Mouse (Mus musculus): ENCODE data around the gene Zfp423.
A peak's percentile ranks its signal among the peaks of the same experiment; 100 is the strongest.
"Not testable (repeated sequence)": the region's sequence is repeated elsewhere in the genome, so short reads cannot be mapped to it uniquely, and the experiment has no call there.

Gene Zfp423

GRCm38 (mm10) chr8:87895203-87896041, 64.0 kb downstream of the Zfp423 start:
- DNase-seq = no peak

- no peak for DNase-seq
Measured at GRCm38 (mm10) chr8:87894287-87894686, 65.1 kb downstream of the Zfp423 start.

- no peak for DNase-seq
Measured at GRCm38 (mm10) chr8:87893547-87893946, 65.8 kb downstream of the Zfp423 start.

- no peak for DNase-seq
Measured at GRCm38 (mm10) chr8:87892891-87893290, 66.5 kb downstream of the Zfp423 start.

- DNase-seq = peak; percentile 7
Measured at GRCm38 (mm10) chr8:87891884-87892283, 67.5 kb downstream of the Zfp423 start.

- no peak for DNase-seq
Measured at GRCm38 (mm10) chr8:87887956-87888355, 71.4 kb downstream of the Zfp423 start.

- no peak for DNase-seq
Measured at GRCm38 (mm10) chr8:87881088-87881487, 78.3 kb downstream of the Zfp423 start.

GRCm38 (mm10) chr8:87875852-87876251, 83.5 kb downstream of the Zfp423 start:
- DNase-seq = no peak

DNA sequence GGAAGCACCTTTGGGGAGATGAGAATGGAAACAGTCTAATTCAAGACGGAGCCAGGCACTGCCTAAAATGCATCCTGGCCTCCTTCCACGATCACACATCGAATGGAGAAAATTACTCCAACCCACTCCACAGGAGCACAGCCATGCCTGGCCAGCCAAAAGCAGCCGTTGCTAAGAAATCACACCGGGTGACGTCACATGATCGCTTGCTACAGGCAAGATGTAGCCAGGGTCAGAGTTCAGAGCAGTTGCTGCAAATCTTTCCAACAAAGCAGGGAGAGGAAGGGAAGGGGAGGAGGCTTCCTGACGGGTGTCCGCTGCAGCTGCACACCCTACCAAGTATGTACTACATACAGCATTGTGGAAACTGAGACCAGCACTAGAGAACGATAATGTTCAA, 83.9 kb downstream of the Zfp423 start:
- DNase-seq = peak; percentile 34

DNA sequence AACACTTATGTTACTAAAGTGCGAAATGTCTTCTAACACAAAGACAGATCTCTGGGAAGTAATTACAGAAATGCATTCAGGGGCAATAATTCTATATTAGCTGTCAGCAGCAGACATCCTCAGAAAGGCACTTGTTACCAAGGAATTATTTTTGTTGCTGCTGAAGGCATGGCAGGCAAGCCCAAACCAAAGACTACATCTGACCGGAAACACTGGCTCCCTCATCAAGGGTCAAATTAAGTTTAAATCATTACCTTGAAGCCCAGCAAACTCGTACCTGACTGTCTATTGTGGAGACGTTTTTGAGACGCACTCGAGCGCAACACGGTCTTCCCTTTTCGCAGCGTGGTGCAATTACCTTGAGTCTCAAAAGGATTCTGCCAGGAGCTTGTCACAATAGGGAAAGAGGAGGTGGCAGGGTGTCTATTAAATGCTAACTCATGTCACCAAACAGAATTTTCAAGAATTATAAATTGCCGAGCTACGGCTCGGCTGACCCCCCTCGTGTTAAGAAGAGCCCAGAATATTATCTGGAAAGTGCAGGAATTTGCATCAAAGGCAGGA, 86.3 kb downstream of the Zfp423 start:
- DNase-seq = no peak

DNA sequence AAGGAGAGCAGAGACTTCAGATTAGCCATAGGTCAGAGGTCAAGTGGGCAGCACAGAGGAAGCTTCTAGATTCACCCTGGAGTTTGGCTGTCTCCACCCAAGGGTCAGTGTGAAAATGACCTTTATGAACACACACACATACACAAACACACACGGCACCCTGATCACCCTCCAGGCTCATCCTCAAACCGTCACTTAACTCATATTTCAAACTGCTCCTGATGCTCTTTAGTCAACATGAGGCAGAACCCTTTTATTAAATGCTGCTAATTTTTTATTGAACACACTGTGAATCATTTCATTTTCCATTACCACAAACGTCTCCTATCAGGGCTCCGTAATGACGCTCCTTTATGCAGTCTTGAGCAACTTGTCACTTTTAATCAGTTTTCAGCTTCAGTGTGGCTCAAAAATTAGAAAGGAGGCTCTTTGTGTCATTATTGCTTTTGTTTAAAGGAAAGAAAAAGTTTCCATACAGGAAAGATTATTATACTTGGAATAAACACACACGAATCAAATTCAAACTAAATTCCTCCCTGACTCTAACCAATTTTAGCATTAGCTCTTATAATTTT, 87.0 kb downstream of the Zfp423 start:
- no peak for DNase-seq

DNA sequence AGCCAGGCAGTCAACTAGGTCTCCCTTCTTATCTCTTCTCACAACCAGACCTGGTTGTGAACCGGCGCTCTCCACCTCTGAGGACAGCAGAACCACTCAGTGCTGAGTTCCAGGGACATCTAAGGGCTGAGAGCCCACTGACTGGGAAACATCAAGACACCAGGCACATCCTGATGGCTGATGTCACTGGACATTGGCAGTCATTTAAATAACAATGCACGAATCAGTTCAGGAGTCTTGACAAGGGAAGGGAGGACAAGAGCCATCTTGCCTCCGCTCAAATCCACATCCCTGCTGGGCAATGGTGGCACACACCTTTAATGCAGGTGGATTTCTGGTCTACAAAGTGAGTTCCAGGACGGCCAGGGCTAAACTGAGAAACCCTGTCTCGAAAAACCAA, 92.8 kb downstream of the Zfp423 start:
- DNase-seq = no peak

DNA sequence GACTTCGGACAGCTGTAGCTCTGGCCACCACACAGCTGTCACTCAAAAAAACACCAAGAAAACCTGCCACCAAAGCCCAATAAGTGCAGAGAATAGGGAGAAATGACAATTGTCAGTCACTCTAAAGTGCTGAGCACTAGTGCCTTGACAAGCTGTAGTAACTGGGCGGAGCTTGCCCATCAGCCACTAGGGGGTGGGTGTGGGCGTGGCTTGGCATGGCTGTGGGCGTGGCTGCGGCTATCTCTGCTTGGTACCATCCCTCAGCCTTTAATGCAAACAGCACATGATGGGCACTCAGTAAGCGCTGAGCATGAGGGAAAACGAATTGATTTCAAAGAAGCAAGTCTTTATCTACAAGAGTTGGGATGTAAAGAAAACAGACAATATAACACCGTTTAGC, 95.2 kb downstream of the Zfp423 start:
- no peak for DNase-seq

DNA sequence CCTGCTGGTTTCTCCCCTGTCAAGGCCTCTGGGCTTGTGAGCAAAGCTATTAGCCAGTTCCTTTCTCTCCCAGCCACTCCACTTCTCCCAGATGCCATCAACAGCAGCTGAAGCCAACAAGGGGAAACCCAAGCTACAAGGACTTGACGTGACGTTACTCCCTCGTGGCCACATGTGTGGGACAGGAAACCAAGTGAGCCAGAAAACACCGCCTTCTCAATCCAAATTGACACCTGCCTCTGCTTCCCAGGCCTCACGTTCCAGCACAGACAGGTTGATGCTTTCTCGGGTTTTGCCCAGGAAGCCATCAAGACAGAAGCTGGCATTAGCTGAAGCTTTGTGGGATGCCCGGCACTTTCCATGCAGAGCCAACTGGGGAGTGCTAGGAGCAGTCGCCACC, 96.3 kb downstream of the Zfp423 start:
- no peak for DNase-seq

DNA sequence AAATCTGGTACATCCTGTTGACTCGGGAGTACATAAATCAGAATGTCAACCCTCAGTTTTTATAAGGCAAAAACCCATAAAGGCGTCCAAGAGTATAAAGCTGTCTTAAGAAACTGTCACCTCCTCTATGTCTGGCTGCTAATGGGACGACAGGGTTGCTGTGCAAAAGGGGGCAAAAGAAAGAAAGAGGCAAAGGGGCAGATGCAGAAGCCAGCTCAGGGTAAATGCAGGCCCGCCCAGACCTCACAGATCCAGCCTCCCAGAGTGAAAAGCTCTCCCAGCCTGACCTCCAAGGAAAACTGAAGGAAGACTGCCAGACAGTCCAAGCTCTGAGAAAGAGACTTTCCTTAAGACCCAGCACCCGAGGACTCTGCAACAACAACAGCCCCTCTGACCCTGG, 97.7 kb downstream of the Zfp423 start:
- DNase-seq = no peak

- no peak for DNase-seq
Measured at GRCm38 (mm10) chr8:87860905-87861304, 98.5 kb downstream of the Zfp423 start.

GRCm38 (mm10) chr8:87851871-87852270, 107.5 kb downstream of the Zfp423 start:
- DNase-seq = no peak

GRCm38 (mm10) chr8:87851380-87851779, 108.0 kb downstream of the Zfp423 start:
- DNase-seq = no peak

DNA sequence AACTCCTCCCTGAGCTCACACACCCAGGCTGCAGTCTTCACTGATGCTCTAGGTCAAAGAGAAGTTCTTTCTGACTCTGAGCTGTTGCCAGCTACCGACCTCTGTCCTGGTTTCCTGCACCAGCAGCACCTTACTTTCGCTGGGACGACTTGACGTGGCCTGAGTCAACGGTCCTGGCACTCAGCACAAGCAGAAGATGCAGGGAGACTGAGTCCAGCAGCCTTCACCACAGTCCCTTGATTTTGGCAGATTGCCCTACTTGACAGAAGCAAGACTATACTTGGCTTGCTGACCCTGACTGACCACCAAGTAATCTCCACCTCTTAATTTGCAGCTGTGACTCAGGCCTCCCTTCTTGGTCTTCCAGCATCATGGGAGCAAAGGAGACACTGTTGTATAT, 110.6 kb downstream of the Zfp423 start:
- DNase-seq = no peak

- no peak for DNase-seq
Measured at GRCm38 (mm10) chr8:87847796-87848195, 111.6 kb downstream of the Zfp423 start.

DNA sequence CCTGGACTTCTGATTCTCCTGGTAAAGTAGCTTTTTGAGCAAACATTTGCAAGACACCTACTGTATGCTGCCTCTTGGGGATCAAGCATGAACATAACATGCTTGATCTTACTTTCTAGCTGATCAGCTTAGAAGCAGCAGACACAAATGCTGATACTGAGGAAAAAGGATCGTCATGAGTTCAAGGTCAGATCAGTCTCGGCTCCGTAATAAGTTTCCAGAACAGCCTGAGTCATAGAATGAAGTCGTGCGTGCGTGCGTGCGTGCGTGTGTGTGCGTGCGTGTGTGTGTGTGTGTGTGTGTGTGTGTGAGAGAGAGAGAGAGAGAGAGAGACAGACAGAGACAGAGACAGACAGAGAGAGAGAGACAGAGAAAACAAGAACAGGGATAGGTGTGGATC, 117.3 kb downstream of the Zfp423 start:
- DNase-seq = not testable (repeated sequence)

GRCm38 (mm10) chr8:87837266-87837665, 122.1 kb downstream of the Zfp423 start:
- no peak for DNase-seq

- DNase-seq = peak; percentile 9
Measured at GRCm38 (mm10) chr8:87836866-87837265, 122.5 kb downstream of the Zfp423 start.

- DNase-seq = no peak
Measured at GRCm38 (mm10) chr8:87835924-87836323, 123.5 kb downstream of the Zfp423 start.

Measured in kidney, adult 11 months (tissue).